Mouse (Mus musculus) CH12.LX (cell line): ENCODE results near the gene Sirt4. TPM values are rescaled to one million over a fixed set of nuclear protein-coding genes. Genes with fewer than 3 reads are reported as not detected.

Source experiments
- DNase-seq: peaks from one replicate; pipeline ENCODE4 v3.0.0-alpha.2; 2013; ENCODE audit errors: extremely low read depth
- H3K27ac ChIP-seq: 2 replicates; pipeline ENCODE4 v1.5.1; 2012; ENCODE audit warnings: low read depth, mild to moderate bottlenecking, control low read depth, moderate library complexity; ENCODE audit not compliant: insufficient read depth
- H3K27me3 ChIP-seq: replicated peaks from 2 replicates; pipeline ENCODE3; 2012; ENCODE audit warnings: inconsistent platforms
- H3K36me3 ChIP-seq, 2 experiments: replicated peaks in 1 of 2; 2 replicates each; pipeline versions ENCODE3 to v1.6.1; 2012; ENCODE audit warnings: inconsistent platforms in 1 of 2, low read length in 1 of 2, mild to moderate bottlenecking in 1 of 2, mixed read lengths in 1 of 2, moderate library complexity in 1 of 2; ENCODE audit not compliant: control insufficient read depth in 1 of 2, insufficient read depth in 1 of 2
- H3K4me1 ChIP-seq, 2 experiments: 2 replicates each; pipeline ENCODE4 v1.6.1; 2012; ENCODE audit warnings: inconsistent platforms in 1 of 2, moderate library complexity in 1 of 2; ENCODE audit not compliant: insufficient read depth in 2 of 2, control insufficient read depth in 1 of 2
- H3K4me2 ChIP-seq: 2 replicates; pipeline ENCODE4 v1.6.1; 2012; ENCODE audit warnings: low read depth, mild to moderate bottlenecking, control low read depth; ENCODE audit not compliant: poor library complexity, insufficient read depth, severe bottlenecking
- H3K4me3 ChIP-seq, 3 experiments: fragments of 150-350 bp in 1 of 3; sonication (generic) in 1 of 3; replicated peaks in 1 of 3; 2 replicates each; pipeline versions ENCODE3 to v1.5.1; 2011 to 2012; ENCODE audit warnings: low read depth in 2 of 3, low read length in 2 of 3, mild to moderate bottlenecking in 2 of 3, moderate library complexity in 2 of 3, control low read depth in 1 of 3, improper control_type of control experiment in 1 of 3, inconsistent platforms in 1 of 3, mixed read lengths in 1 of 3; ENCODE audit not compliant: poor library complexity in 1 of 3
- H3K79me2 ChIP-seq: replicated peaks from 2 replicates; pipeline ENCODE4 v1.6.1; 2012; ENCODE audit warnings: mild to moderate bottlenecking, moderate library complexity; ENCODE audit not compliant: control insufficient read depth, poor library complexity, insufficient read depth, severe bottlenecking; ENCODE audit errors: extremely low read depth
- H3K9ac ChIP-seq: 2 replicates; pipeline ENCODE4 v1.6.1; 2012; ENCODE audit warnings: low read depth, mild to moderate bottlenecking, control low read depth, moderate library complexity; ENCODE audit not compliant: insufficient read depth
- H3K9me3 ChIP-seq: replicated peaks from 2 replicates; pipeline ENCODE3; 2012; ENCODE audit warnings: low read length, inconsistent platforms, mixed read lengths
- BHLHE40 ChIP-seq: IDR thresholded peaks from 2 replicates; pipeline ENCODE4 v1.6.1; 2011; ENCODE audit warnings: mild to moderate bottlenecking, low read depth, low read length, improper control_type of control experiment
- CHD1 ChIP-seq: IDR thresholded peaks from 2 replicates; pipeline ENCODE4 v1.6.1; 2012; ENCODE audit warnings: low read depth, low read length, improper control_type of control experiment, inconsistent platforms
- CHD2 ChIP-seq: IDR thresholded peaks from 2 replicates; pipeline ENCODE4 v1.6.1; 2011; ENCODE audit warnings: low read length, improper control_type of control experiment
- CTCF ChIP-seq, 2 experiments: IDR thresholded peaks in 1 of 2; conservative IDR thresholded peaks in 1 of 2; 2 replicates each; pipeline ENCODE4 v1.5.1; 2011 to 2012; ENCODE audit warnings: low read depth in 2 of 2, low read length in 2 of 2, improper control_type of control experiment in 1 of 2, inconsistent platforms in 1 of 2, mild to moderate bottlenecking in 1 of 2, moderate library complexity in 1 of 2
- E2F4 ChIP-seq: IDR thresholded peaks from 2 replicates; pipeline ENCODE4 v1.6.1; 2011; ENCODE audit warnings: low read depth, low read length, improper control_type of control experiment; ENCODE audit not compliant: insufficient replicate concordance
- ELF1 ChIP-seq: IDR thresholded peaks from 2 replicates; pipeline ENCODE4 v1.6.1; 2014; ENCODE audit warnings: low read depth, mild to moderate bottlenecking, inconsistent platforms, low read length, improper control_type of control experiment
- GABPA ChIP-seq: IDR thresholded peaks from 2 replicates; pipeline ENCODE4 v1.6.1; 2012; ENCODE audit warnings: low read depth, low read length, improper control_type of control experiment, inconsistent platforms; ENCODE audit not compliant: insufficient replicate concordance
- HCFC1 ChIP-seq: IDR thresholded peaks from 2 replicates; pipeline ENCODE4 v1.6.1; 2012; ENCODE audit warnings: low read depth, mild to moderate bottlenecking, inconsistent platforms, low read length, improper control_type of control experiment
- IRF4 ChIP-seq: IDR thresholded peaks from 2 replicates; pipeline ENCODE4 v1.6.1; 2014; ENCODE audit warnings: low read depth, mild to moderate bottlenecking, inconsistent platforms, low read length, improper control_type of control experiment
- JUN ChIP-seq: IDR thresholded peaks from 2 replicates; pipeline ENCODE4 v1.6.1; 2011; ENCODE audit warnings: low read depth, mild to moderate bottlenecking, low read length, improper control_type of control experiment, moderate library complexity; ENCODE audit not compliant: insufficient read depth
- JUND ChIP-seq: conservative IDR thresholded peaks from 2 replicates; pipeline ENCODE4 v1.6.1; 2011; ENCODE audit warnings: low read depth, low read length, improper control_type of control experiment
- MAFK ChIP-seq: IDR thresholded peaks from 2 replicates; pipeline ENCODE4 v1.6.1; 2011; ENCODE audit warnings: low read length, improper control_type of control experiment; ENCODE audit not compliant: insufficient replicate concordance
- MAX ChIP-seq: IDR thresholded peaks from 2 replicates; pipeline ENCODE4 v1.6.1; 2011; ENCODE audit warnings: low read length, improper control_type of control experiment
- MAZ ChIP-seq: IDR thresholded peaks from 2 replicates; pipeline ENCODE4 v1.6.1; 2012; ENCODE audit warnings: low read depth, mild to moderate bottlenecking, inconsistent platforms, low read length, improper control_type of control experiment, moderate library complexity
- MEF2A ChIP-seq: IDR thresholded peaks from 2 replicates; pipeline ENCODE4 v1.6.1; 2014; ENCODE audit warnings: low read depth, mild to moderate bottlenecking, inconsistent platforms, low read length, improper control_type of control experiment, borderline replicate concordance
- MXI1 ChIP-seq: IDR thresholded peaks from 2 replicates; pipeline ENCODE4 v1.6.1; 2011; ENCODE audit warnings: mild to moderate bottlenecking, low read depth, low read length, improper control_type of control experiment
- MYC ChIP-seq: IDR thresholded peaks from 2 replicates; pipeline ENCODE4 v1.6.1; 2011; ENCODE audit warnings: low read depth, mild to moderate bottlenecking, improper control_type of control experiment, low read length
- NELFE ChIP-seq: IDR thresholded peaks from 2 replicates; pipeline ENCODE4 v1.6.1; 2011; ENCODE audit warnings: low read depth, low read length, improper control_type of control experiment
- NRF1 ChIP-seq: IDR thresholded peaks from 2 replicates; pipeline ENCODE4 v1.6.1; 2014; ENCODE audit warnings: low read depth, mild to moderate bottlenecking, inconsistent platforms, low read length, improper control_type of control experiment, moderate library complexity
- POLR2A ChIP-seq: IDR thresholded peaks from 2 replicates; pipeline ENCODE4 v1.6.1; 2011; ENCODE audit warnings: low read depth, mild to moderate bottlenecking, improper control_type of control experiment, low read length
- POLR2AphosphoS2 ChIP-seq: IDR thresholded peaks from 2 replicates; pipeline ENCODE4 v1.6.1; 2011; ENCODE audit warnings: low read depth, low read length, improper control_type of control experiment
- SIN3A ChIP-seq: IDR thresholded peaks from 2 replicates; pipeline ENCODE4 v1.6.1; 2012; ENCODE audit warnings: low read length, improper control_type of control experiment, inconsistent platforms
- SMC3 ChIP-seq: IDR thresholded peaks from 2 replicates; pipeline ENCODE4 v1.6.1; 2011; ENCODE audit warnings: low read depth, low read length, improper control_type of control experiment
- TBP ChIP-seq: conservative IDR thresholded peaks from 2 replicates; pipeline ENCODE4 v1.6.1; 2011; ENCODE audit warnings: low read depth, low read length, improper control_type of control experiment
- UBTF ChIP-seq: IDR thresholded peaks from 2 replicates; pipeline ENCODE4 v1.6.1; 2012; ENCODE audit warnings: low read depth, mild to moderate bottlenecking, inconsistent platforms, low read length, improper control_type of control experiment, moderate library complexity
- USF1 ChIP-seq: IDR thresholded peaks from 2 replicates; pipeline ENCODE4 v1.6.1; 2014; ENCODE audit warnings: low read depth, mild to moderate bottlenecking, inconsistent platforms, low read length, improper control_type of control experiment
- USF2 ChIP-seq: conservative IDR thresholded peaks from 2 replicates; pipeline ENCODE4 v1.6.1; 2011; ENCODE audit warnings: low read depth, low read length, improper control_type of control experiment
- ZC3H11A ChIP-seq: IDR thresholded peaks from 2 replicates; pipeline ENCODE4 v1.6.1; 2012; ENCODE audit warnings: low read depth, mild to moderate bottlenecking, inconsistent platforms, low read length, improper control_type of control experiment
- ZMIZ1 ChIP-seq: IDR thresholded peaks from 2 replicates; pipeline ENCODE4 v1.6.1; 2012; ENCODE audit warnings: low read depth, mild to moderate bottlenecking, inconsistent platforms, low read length, improper control_type of control experiment
- dilution Hi-C: fragments of 300-500 bp; cut with MboI; formaldehyde crosslinking; loops from 2 replicates; pipeline ENCODE4 v1.14.3; 2020; ENCODE audit warnings: low sequenced_read_pairs; ENCODE audit not compliant: extremely low pct_unique_long_range_greater_than_20kb, extremely low pct_ligation_motif_present
- in situ Hi-C: fragments of 300-500 bp; cut with MboI; formaldehyde crosslinking; loops from 3 replicates; pipeline ENCODE4 v1.14.3; 2019; ENCODE audit warnings: low sequenced_read_pairs, low pct_ligation_motif_present, low pct_unique_long_range_greater_than_20kb, mixed read lengths
- polyA plus RNA-seq: library from polyadenylated mRNA; unstranded; fragments of >175 nt; gene quantifications from 2 replicates; pipeline ENCODE4 v1.2.1, GENCODE M21; 2012; ENCODE audit warnings: low read depth; ENCODE audit not compliant: insufficient read length
- total RNA-seq, 2 experiments: library from RNA; depleted of rRNA; stranded (reverse); fragments of 300-350 nt in 1 of 2; fragments of >200 nt in 1 of 2; gene quantifications; 2 replicates each; pipeline ENCODE4 v1.2.3; 2012 to 2014

Sirt4 gene
- total and polyA plus RNA-seq, 3 experiments = 10.0 to 18.0 (median 13.3) TPM

- Histone ChIP-seq H3K27ac (no peak overlapping the region), H3K4me1 (peaks cover 2 to 34% of the 10 kb centered on the region in 2 experiments; a peak in 3 of 4 replicates), H3K79me2 (no peaks in the 10 kb centered on the region), H3K4me3 (no peak overlapping the region), H3K27me3 (peaks cover 6% of the 10 kb centered on the region), H3K36me3 (no peaks in the 10 kb centered on the region), H3K4me2 (peak overlapping the region; percentile 68), H3K9ac (no peak overlapping the region), H3K9me3 (no peaks in the 10 kb centered on the region)
- DNase-seq = no peak
- in situ Hi-C loops = no loop called here
- TF ChIP-seq MEF2A (no peak), JUND (0 out of 2 replicates have a peak, but pooled peaks have one; percentile 13), NRF1 (no peak), MXI1 (peak; percentile 17; the same call in 1 of the 2 replicates)
- dilution Hi-C loops = no loop called here
Observed at GRCm38 (mm10) chr5:115490638-115491000, 6.1 kb upstream of the Sirt4 start.

GRCm38 (mm10) chr5:115489699-115490637 is 5.4 kb upstream of the Sirt4 start:
- peak; percentile 96 for DNase-seq
- H3K27ac ChIP-seq = peak overlapping the region; percentile 100
- H3K27me3 ChIP-seq = peaks cover 6% of the 10 kb centered on the region
- in situ Hi-C loops (no loop called here), dilution Hi-C loops (no loop called here)
- H3K9ac ChIP-seq = peak overlapping the region; percentile 41; the same call in 1 of the 2 replicates
- H3K4me1 ChIP-seq = peaks cover 2 to 35% of the 10 kb centered on the region in 2 experiments; a peak in 3 of 4 replicates
- H3K4me3 ChIP-seq = peak overlapping the region in 1 of 3 experiments; percentile 39
- no peaks in the 10 kb centered on the region for H3K79me2 ChIP-seq
- no peaks in the 10 kb centered on the region for H3K9me3 ChIP-seq
- H3K36me3 ChIP-seq = no peaks in the 10 kb centered on the region
- peak overlapping the region; percentile 68; the same call in 1 of the 2 replicates for H3K4me2 ChIP-seq
- TF ChIP-seq JUN (no peak), POLR2AphosphoS2 (peak; percentile 99), MAZ (no peak), TBP (peak; percentile 99), E2F4 (peak; percentile 79), CHD2 (no peak; the same call in none of the 2 replicates), SIN3A (peak; percentile 82), MYC (peak; percentile 67; the same call in 1 of the 2 replicates), JUND (0 out of 2 replicates have a peak, but pooled peaks have one; percentile 58), USF2 (0 out of 2 replicates have a peak, but pooled peaks have one; percentile 3), POLR2A (peak; percentile 95), USF1 (no peak), IRF4 (peak; percentile 21), NRF1 (peak; percentile 25; the same call in 1 of the 2 replicates), NELFE (peak; percentile 94), UBTF (no peak), SMC3 (no peak), ZC3H11A (no peak; the same call in 1 of the 2 replicates), BHLHE40 (no peak; the same call in 1 of the 2 replicates), MAX (no peak; the same call in 1 of the 2 replicates), CTCF (conservative IDR thresholded peaks at IDR 0.05 in 1 of 2, IDR thresholded peaks at IDR 0.05 in 1 of 2; ENCODE audit: low read depth in 2 of 2, low read length in 2 of 2) (no peak), MEF2A (peak; percentile 54), MAFK (peak; percentile 76), GABPA (no peak; the same call in 1 of the 2 replicates), CHD1 (no peak), MXI1 (peak; percentile 85), HCFC1 (peak; percentile 76), ZMIZ1 (peak; percentile 100), ELF1 (0 out of 2 replicates have a peak, but pooled peaks have one; percentile 22)
